Mouse (Mus musculus) brain, embryonic 14.5 days (tissue): ENCODE measurements around the gene Esrrb.

Source experiments
- CTCF ChIP-seq: fragments of 200-500 bp; IDR thresholded peaks from 2 replicates; pipeline ENCODE4 v1.5.1; 2012; ENCODE audit warnings: inconsistent platforms, mild to moderate bottlenecking, moderate library complexity, borderline replicate concordance; ENCODE audit not compliant: insufficient read depth, insufficient read length; ENCODE audit errors: extremely low read depth
- POLR2A ChIP-seq: fragments of 200-500 bp; IDR thresholded peaks from 2 replicates; pipeline ENCODE4 v1.6.1; 2012; ENCODE audit warnings: mild to moderate bottlenecking, inconsistent platforms, borderline replicate concordance; ENCODE audit not compliant: poor library complexity, insufficient read depth, insufficient read length, severe bottlenecking; ENCODE audit errors: extremely low read depth

GRCm38 (mm10) chr12:86518746-86519145, 157.8 kb downstream of the Esrrb start:
- TF ChIP-seq CTCF: no peak
- no peak for TF ChIP-seq POLR2A
